Mouse (Mus musculus) hindbrain, postnatal 0 days (tissue): ENCODE data around the gene Sae1. TPM values are rescaled to one million over a fixed set of nuclear protein-coding genes. Genes with fewer than 3 reads are reported as not detected.
A peak's percentile ranks its signal among the peaks of the same experiment; 100 is the strongest.

Experiments
- ATAC-seq: fragments of 200-750 bp; cut with Nextera tagmentation; 2 replicates; pipeline ENCODE4 v1.8.0; 2017; ENCODE audit warnings: mild to moderate bottlenecking, moderate TSS enrichment, moderate library complexity
- DNase-seq: peaks from one replicate; pipeline ENCODE4 v3.0.0-alpha.2; 2015; ENCODE audit warnings: low spot score
- H3K27ac ChIP-seq: fragments of 300-500 bp; sonication (generic); 2 replicates; pipeline ENCODE4 v1.5.1; 2014; ENCODE audit warnings: mild to moderate bottlenecking
- H3K27me3 ChIP-seq: fragments of 300-500 bp; sonication (generic); 2 replicates; pipeline ENCODE4 v1.6.1; 2014; ENCODE audit warnings: low read length, mixed read lengths; ENCODE audit not compliant: insufficient read depth
- H3K36me3 ChIP-seq: fragments of 300-500 bp; sonication (generic); 2 replicates; pipeline ENCODE4 v1.6.1; 2014; ENCODE audit warnings: low read length, mixed read lengths; ENCODE audit not compliant: insufficient read depth
- H3K4me1 ChIP-seq: fragments of 300-500 bp; sonication (generic); 2 replicates; pipeline ENCODE4 v1.6.1; 2014; ENCODE audit warnings: antibody characterized with exemption, low read length, mixed read lengths; ENCODE audit not compliant: insufficient read depth
- H3K4me2 ChIP-seq: fragments of 300-500 bp; sonication (generic); 2 replicates; pipeline ENCODE4 v1.6.1; 2014; ENCODE audit warnings: low read depth, mild to moderate bottlenecking, low read length, moderate library complexity, mixed read lengths
- H3K4me3 ChIP-seq: fragments of 300-500 bp; sonication (generic); 2 replicates; pipeline ENCODE4 v1.5.1; 2014; ENCODE audit warnings: low read length
- H3K9ac ChIP-seq: fragments of 300-500 bp; sonication (generic); replicated peaks from 2 replicates; pipeline ENCODE4 v1.6.1; 2014; ENCODE audit warnings: mild to moderate bottlenecking, low read length, moderate library complexity, mixed read lengths
- H3K9me3 ChIP-seq: fragments of 300-500 bp; sonication (generic); 2 replicates; pipeline ENCODE4 v1.6.1; 2016; ENCODE audit warnings: low read length, mixed read lengths
- CTCF ChIP-seq: IDR thresholded peaks from 2 replicates; pipeline ENCODE4 v1.5.1; 2016; ENCODE audit warnings: antibody characterized with exemption, control low read depth, low read depth
- WGBS: fragments of 180-500 bp; shearing (Covaris S2); extraction: QIAGEN DNeasy Blood & Tissue Kit; methylation state at CpG from one replicate; pipeline ENCODE4 v1.1.7; 2014; 5-methylcytosine and 5-hydroxymethylcytosine counted together
- polyA plus RNA-seq: library from polyadenylated mRNA; unstranded; fragments of >200 nt; fragmentation: Nextera tagmentation; extraction: Ambion mirVana; gene quantifications from 2 replicates; pipeline ENCODE4 v1.2.1, GENCODE M21; 2015
- total RNA-seq: library from RNA; depleted of rRNA; stranded (reverse); fragments of >200 nt; gene quantifications from 2 replicates; pipeline ENCODE4 v1.2.3, GENCODE M21; 2014

Gene Sae1
- total and polyA plus RNA-seq, 2 experiments from 2014 or later, result 88.6 to 215 TPM

- Histone ChIP-seq H3K4me2 (peak overlapping the region; percentile 65), H3K27ac (no peak overlapping the region), H3K27me3 (no peaks in the 10 kb centered on the region), H3K9ac (no peak overlapping the region), H3K36me3 (peaks cover 19% of the 10 kb centered on the region), H3K9me3 (no peaks in the 10 kb centered on the region), H3K4me1 (0 out of 2 replicates have a peak, but pooled peaks cover 3% of the 10 kb centered on the region), H3K4me3 (no peak overlapping the region; the same call in 1 of the 2 replicates)
- DNase-seq (no peak), ATAC-seq (no peak)
- TF ChIP-seq CTCF, result no peak
- 74% methylated on average over 9 of the region's 9 CpGs for WGBS
Measured at GRCm38 (mm10) chr7:16284904-16285303, 102.7 kb downstream of the Sae1 start.

- Histone ChIP-seq H3K36me3 (peaks cover 19% of the 10 kb centered on the region), H3K9me3 (no peaks in the 10 kb centered on the region), H3K9ac (no peak overlapping the region), H3K4me2 (no peak overlapping the region), H3K4me3 (no peak overlapping the region), H3K27ac (no peak overlapping the region), H3K4me1 (0 out of 2 replicates have a peak, but pooled peaks cover 3% of the 10 kb centered on the region), H3K27me3 (no peaks in the 10 kb centered on the region)
- 89% methylated on average over 8 of the region's 8 CpGs for WGBS
- TF ChIP-seq CTCF, result no peak
- ATAC-seq, result no peak
- no peak for DNase-seq
Measured at GRCm38 (mm10) chr7:16284001-16284400, 103.6 kb downstream of the Sae1 start.

GRCm38 (mm10) chr7:16282334-16282733, 105.3 kb downstream of the Sae1 start:
- Histone ChIP-seq H3K27ac (no peak overlapping the region), H3K4me3 (no peak overlapping the region)
- 86% methylated on average over 13 of the region's 13 CpGs for WGBS

GRCm38 (mm10) chr7:16280721-16281120, 106.9 kb downstream of the Sae1 start:
- no peak for DNase-seq
- H3K9me3 ChIP-seq, result no peaks in the 10 kb centered on the region
- no peak for ATAC-seq
- H3K4me3 ChIP-seq, result no peak overlapping the region
- no peak overlapping the region for H3K9ac ChIP-seq
- H3K4me1 ChIP-seq, result 0 out of 2 replicates have a peak, but pooled peaks cover 3% of the 10 kb centered on the region
- peaks cover 35% of the 10 kb centered on the region for H3K36me3 ChIP-seq
- H3K4me2 ChIP-seq, result no peak overlapping the region
- no peaks in the 10 kb centered on the region for H3K27me3 ChIP-seq
- WGBS, result 88% methylated on average over 11 of the region's 11 CpGs
- H3K27ac ChIP-seq, result no peak overlapping the region
- no peak for TF ChIP-seq CTCF

More at GRCm38 (mm10) chr7:16282334-16282733, 105.3 kb downstream of the Sae1 start:
- Histone ChIP-seq H3K27me3 (no peaks in the 10 kb centered on the region), H3K9ac (0 out of 2 replicates have a peak overlapping the region, but pooled peaks have one; percentile 17), H3K36me3 (peaks cover 19% of the 10 kb centered on the region), H3K9me3 (no peaks in the 10 kb centered on the region), H3K4me2 (no peak overlapping the region), H3K4me1 (0 out of 2 replicates have a peak, but pooled peaks cover 3% of the 10 kb centered on the region)
- ATAC-seq, result no peak
- DNase-seq, result no peak
- TF ChIP-seq CTCF, result no peak

- Histone ChIP-seq H3K4me1 (peaks cover 10% of the 10 kb centered on the region; the same call in 1 of the 2 replicates), H3K9ac (no peak overlapping the region), H3K27me3 (no peaks in the 10 kb centered on the region), H3K4me3 (no peak overlapping the region), H3K36me3 (peaks cover 23% of the 10 kb centered on the region), H3K9me3 (no peaks in the 10 kb centered on the region), H3K4me2 (no peak overlapping the region), H3K27ac (no peak overlapping the region)
- TF ChIP-seq CTCF, result no peak
- DNase-seq (no peak), ATAC-seq (no peak)
- WGBS, result 88% methylated on average over 10 of the region's 10 CpGs
Measured at GRCm38 (mm10) chr7:16274922-16275890, 112.4 kb downstream of the Sae1 start.

- peak; percentile 76 for DNase-seq
- peak overlapping the region; percentile 86 for H3K9ac ChIP-seq
- no peak for TF ChIP-seq CTCF
- peak overlapping the region; percentile 76 for H3K4me3 ChIP-seq
- peaks cover 23% of the 10 kb centered on the region for H3K36me3 ChIP-seq
- H3K27ac ChIP-seq, result peak overlapping the region; percentile 94
- H3K9me3 ChIP-seq, result no peaks in the 10 kb centered on the region
- peak; percentile 76 for ATAC-seq
- peaks cover 10% of the 10 kb centered on the region; the same call in 1 of the 2 replicates for H3K4me1 ChIP-seq
- 2% methylated on average over 18 of the region's 18 CpGs for WGBS
- peak overlapping the region; percentile 88 for H3K4me2 ChIP-seq
- no peaks in the 10 kb centered on the region for H3K27me3 ChIP-seq
Measured at GRCm38 (mm10) chr7:16273766-16274140, 113.9 kb downstream of the Sae1 start.
